Mouse (Mus musculus) lung, adult 2 months (tissue): ENCODE results near the gene Pemt.

Experiments used
- CTCF ChIP-seq: fragments of 200-500 bp; IDR thresholded peaks from 2 replicates; pipeline ENCODE4 v1.5.1; 2011; ENCODE audit warnings: mild to moderate bottlenecking, low read length, control low read depth; ENCODE audit not compliant: insufficient read depth
- POLR2A ChIP-seq: fragments of 200-500 bp; IDR thresholded peaks from 2 replicates; pipeline ENCODE4 v1.6.1; 2011; ENCODE audit warnings: low read depth, mild to moderate bottlenecking, control low read depth, low read length, borderline replicate concordance; ENCODE audit errors: extremely low read depth

DNA sequence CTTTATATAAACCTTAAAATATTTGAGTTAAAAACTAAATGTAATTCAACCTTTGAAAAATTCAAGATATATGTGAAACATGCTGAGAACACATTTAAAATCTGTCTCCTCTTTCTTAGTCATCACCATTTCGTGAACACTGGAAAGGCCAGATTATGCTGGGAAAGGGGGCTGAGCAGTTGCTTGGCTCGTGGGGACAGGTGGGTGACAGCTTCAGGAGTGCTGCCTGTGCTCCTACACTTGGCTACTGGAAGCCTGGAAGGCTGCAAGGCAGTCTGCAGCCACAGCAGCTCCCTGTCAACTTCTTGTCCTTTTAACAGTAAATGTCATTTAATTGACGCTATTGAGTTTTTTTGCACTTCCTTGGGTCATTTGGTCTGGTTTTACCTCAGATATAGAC lies 40.4 kb downstream of the Pemt start:
- no peak for TF ChIP-seq CTCF
- TF ChIP-seq POLR2A = no peak
